Mouse (Mus musculus) E14TG2a.4 (cell line): ENCODE results near the gene Rfx6.

Source experiments
- CTCF ChIP-seq: conservative IDR thresholded peaks from 2 replicates; pipeline ENCODE4 v1.5.1; 2014; ENCODE audit warnings: low read length
- POU5F1 ChIP-seq: IDR thresholded peaks from 2 replicates; pipeline ENCODE4 v1.6.1; 2014; ENCODE audit warnings: low read length, borderline replicate concordance

DNA sequence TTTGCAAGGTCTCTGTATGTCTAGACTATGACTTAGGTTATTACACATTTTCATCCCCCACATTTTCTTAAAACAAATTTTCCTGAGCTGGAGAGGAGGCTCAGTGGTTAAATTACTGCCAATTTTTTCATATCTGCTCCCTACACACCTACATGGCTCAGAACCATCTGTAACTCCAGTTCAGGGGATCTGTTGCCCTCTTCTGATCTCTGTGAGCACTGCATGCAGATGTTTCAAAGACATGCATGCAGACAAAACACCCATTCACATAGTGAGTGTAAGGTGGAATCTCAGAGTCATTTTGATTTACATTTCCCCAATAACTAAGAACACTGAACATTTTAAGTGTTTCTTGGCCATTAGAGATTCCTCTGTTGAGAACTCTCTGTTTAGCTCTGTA lies 8.2 kb upstream of the Rfx6 start:
- no peak for TF ChIP-seq CTCF
- TF ChIP-seq POU5F1: no peak
